In genomic region chr3:119784366-119784765, GRCm38 (mm10) we compare ENCODE assay signal across 8 mouse cellular contexts. TPM values are rescaled to one million over a fixed set of nuclear protein-coding genes. Genes with fewer than 3 reads are reported as not detected.
DNase-seq lines count a peak whose midpoint lies in the region; ATAC-seq and TF ChIP-seq lines count a peak whose summit lies in the region.

Gene Ptbp2 (minus strand): TSS chr3:119784466.

- no peak for TF ChIP-seq CTCF in left cerebral cortex, adult 2 months (IDR thresholded peaks at IDR 0.05)
- no peak for TF ChIP-seq CTCF in cortical plate, adult 2 months (IDR thresholded peaks at IDR 0.05; ENCODE audit: extremely low read depth, insufficient read depth, low read length)

- TF ChIP-seq POLR2A in cortical plate, adult 2 months (IDR thresholded peaks at IDR 0.05; ENCODE audit: extremely low read depth, insufficient read depth, low read length): no peak

- peak within 1 kb of the TSS; percentile 100 for H3K9ac ChIP-seq in heart, embryonic 11.5 days (ENCODE audit: low read depth, low read length)

- WGBS in heart, embryonic 11.5 days (ENCODE audit: insufficient replicate concordance): 83% methylated on average over 4 of the region's 4 CpGs

- no peaks in the 10 kb centered on the region for H3K27me3 ChIP-seq in heart, embryonic 11.5 days (ENCODE audit: control insufficient read depth, insufficient read depth, low read length)

- no peaks in the 10 kb centered on the region for H3K9me3 ChIP-seq in heart, embryonic 11.5 days (replicated peaks; ENCODE audit: control insufficient read depth, low read length)

- peak within 1 kb of the TSS; percentile 98 for H3K27ac ChIP-seq in left cerebral cortex, adult 2 months
- 0 out of 2 replicates have a peak within 1 kb of the TSS, but pooled peaks have one; percentile 33 for H3K27ac ChIP-seq in cortical plate, adult 2 months (ENCODE audit: insufficient read depth, low read length)
- peak within 1 kb of the TSS; percentile 97 for H3K27ac ChIP-seq in heart, embryonic 11.5 days (ENCODE audit: low read depth, low read length)

- intact Hi-C loops in left cerebral cortex, adult 2 months (cut with DNase I): no loop called here
- intact Hi-C loops in left cerebral cortex, postnatal 10 days (cut with DNase I): no loop called here

- peaks cover 6% of the 10 kb centered on the region; the same call in 1 of the 2 replicates for H3K36me3 ChIP-seq in heart, embryonic 11.5 days (ENCODE audit: control insufficient read depth, insufficient read depth, low read length)

- ATAC-seq in heart, embryonic 11.5 days (replicated peaks; ENCODE audit: insufficient number of reproducible peaks, low FRiP score, low TSS enrichment): no peak
- no peak for ATAC-seq in monocyte, adult 5-6 weeks (replicated peaks; ENCODE audit: insufficient number of reproducible peaks, low FRiP score, low TSS enrichment, poor library complexity, severe bottlenecking)
- no peak for ATAC-seq in frontal cortex, adult (ENCODE audit: low TSS enrichment)

- H3K4me2 ChIP-seq in heart, embryonic 11.5 days: peak within 1 kb of the TSS; percentile 77

- H3K4me3 ChIP-seq in left cerebral cortex, adult 2 months: peak within 1 kb of the TSS; percentile 96
- H3K4me3 ChIP-seq in cortical plate, adult 2 months (ENCODE audit: insufficient read depth, low read length): peak within 1 kb of the TSS; percentile 82
- H3K4me3 ChIP-seq in heart, embryonic 11.5 days (ENCODE audit: low read depth, low read length): peak within 1 kb of the TSS; percentile 97

- no peak for DNase-seq in left cerebral cortex, adult 2 months (ENCODE audit: extremely low spot score in 1 of 2, low spot score in 2 of 2)
- no peak for DNase-seq in left cerebral cortex, adult 9 months (ENCODE audit: low spot score in 2 of 2)
- no peak for DNase-seq in left cerebral cortex, postnatal 10 days (ENCODE audit: extremely low spot score in 1 of 2, low spot score in 2 of 2)
- DNase-seq in natural killer cell, adult 2 months (ENCODE audit: low spot score in 2 of 2): no peak

- H3K4me1 ChIP-seq in cortical plate, adult 2 months (ENCODE audit: control insufficient read depth, insufficient read depth, low read length): peaks cover 5% of the 10 kb centered on the region; the same call in 1 of the 2 replicates
- peaks cover 8% of the 10 kb centered on the region for H3K4me1 ChIP-seq in heart, embryonic 11.5 days (ENCODE audit: control insufficient read depth, insufficient read depth, low read length)

RNA-seq across cellular contexts. Expression of gene Ptbp2, which starts in this region (rescaled TPM):
- total RNA-seq in left cerebral cortex, adult 2 months (2021): 100 to 1,000 TPM; 104 to 116 TPM
- 75.6 and 78.8 TPM in 2 replicates for polyA plus RNA-seq in cortical plate, adult 2 months (2012; rRNA removed)
- polyA plus RNA-seq in heart, embryonic 11.5 days (2014; fragmentation: Nextera tagmentation; extraction: Ambion mirVana): 67.3 and 82.4 TPM in 2 replicates
- 100 to 1,000 TPM; 158 to 167 TPM for total RNA-seq in left cerebral cortex, postnatal 10 days (2021)
- 80.5 to 95.2 TPM (median 83.2 TPM) in 3 replicates for total RNA-seq in monocyte, adult 5-6 weeks (2017)

Comparison
In these comparisons a context has a peak if more than half of its experiments do, and no peak if none do; other contexts are left out.
1. H3K27ac ChIP-seq: peak in every context shown above with its lines; median percentile 98 in left cerebral cortex, adult 2 months; 97 in heart, embryonic 11.5 days; 33 in cortical plate, adult 2 months.